Mouse (Mus musculus): Measurements from ENCODE around the gene Slc6a4. TPM values are rescaled to one million over a fixed set of nuclear protein-coding genes. Genes with fewer than 3 reads are reported as not detected.

The Slc6a4 gene
- total RNA-seq, 1 experiment, result 0.54 TPM

DNA sequence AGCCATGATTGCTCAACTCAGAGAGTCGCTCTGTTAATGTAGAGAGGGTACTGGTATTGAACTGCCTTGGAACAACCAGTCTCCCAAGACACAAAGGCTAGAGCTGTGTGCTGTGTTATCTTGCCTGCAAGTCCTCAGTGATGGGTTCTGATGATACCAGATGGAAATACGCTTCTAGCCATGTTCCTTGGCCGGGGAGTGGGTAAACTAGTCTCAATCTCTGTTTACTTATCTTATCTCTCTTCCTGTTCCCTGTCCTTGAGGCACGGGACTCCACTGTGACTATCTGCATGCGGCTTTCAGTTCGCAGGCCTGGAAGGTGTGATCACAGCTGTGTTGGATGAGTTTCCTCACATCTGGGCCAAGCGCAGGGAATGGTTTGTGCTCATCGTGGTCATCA lies 21.1 kb downstream of the Slc6a4 start:
- Histone ChIP-seq H3K9ac (ENCODE audit: insufficient read depth, low read depth, low read length, poor library complexity, severe bottlenecking) (no peak overlapping the region), H3K27ac (ENCODE audit: insufficient read depth, low read depth, low read length, poor library complexity, severe bottlenecking) (no peak overlapping the region), H3K4me3 (ENCODE audit: insufficient read depth in 1 of 2, low read depth in 1 of 2, low read length in 2 of 2, poor library complexity in 1 of 2, severe bottlenecking in 1 of 2) (no peak overlapping the region), H3K36me3 (ENCODE audit: control insufficient read depth, insufficient read depth, low read length, poor library complexity, severe bottlenecking) (no peaks in the 10 kb centered on the region), H3K4me1 (ENCODE audit: control insufficient read depth in 2 of 2, insufficient read depth in 2 of 2, low read length in 2 of 2, poor library complexity in 1 of 2) (no peaks in the 10 kb centered on the region), H3K9me3 (ENCODE audit: control insufficient read depth, insufficient read depth, low read depth, low read length) (no peaks in the 10 kb centered on the region)
- in situ Hi-C loops (cut with MboI; ENCODE audit: low sequenced_read_pairs in 2 of 2, unreplicated experiment in 2 of 2), result no loop called here
- TF ChIP-seq HCFC1 (IDR thresholded peaks at IDR 0.05; ENCODE audit: borderline replicate concordance, insufficient read depth, low read length) (no peak), MAFK (IDR thresholded peaks at IDR 0.05; ENCODE audit: insufficient read depth, low read depth, low read length) (no peak), CHD2 (IDR thresholded peaks at IDR 0.05; ENCODE audit: low read depth, low read length) (no peak), ZC3H11A (IDR thresholded peaks at IDR 0.05; ENCODE audit: borderline replicate concordance, low read depth, low read length) (no peak), ZNF384 (IDR thresholded peaks at IDR 0.05; ENCODE audit: low read depth, low read length) (no peak)
- DNase-seq (ENCODE audit: low read depth, low spot score), result no peak

GRCm38 (mm10) chr11:77021749-77022396 lies 23.5 kb downstream of the Slc6a4 start:
- Histone ChIP-seq H3K9ac (ENCODE audit: insufficient read depth, low read depth, low read length, poor library complexity, severe bottlenecking) (no peak overlapping the region), H3K27ac (ENCODE audit: insufficient read depth, low read depth, low read length, poor library complexity, severe bottlenecking) (no peak overlapping the region), H3K36me3 (ENCODE audit: control insufficient read depth, insufficient read depth, low read length, poor library complexity, severe bottlenecking) (no peaks in the 10 kb centered on the region), H3K4me3 (ENCODE audit: insufficient read depth in 1 of 2, low read depth in 1 of 2, low read length in 2 of 2, poor library complexity in 1 of 2, severe bottlenecking in 1 of 2) (no peak overlapping the region), H3K4me1 (ENCODE audit: control insufficient read depth in 2 of 2, insufficient read depth in 2 of 2, low read length in 2 of 2, poor library complexity in 1 of 2) (no peaks in the 10 kb centered on the region), H3K9me3 (ENCODE audit: control insufficient read depth, insufficient read depth, low read depth, low read length) (no peaks in the 10 kb centered on the region)
- no peak for DNase-seq (ENCODE audit: low read depth, low spot score)
- TF ChIP-seq HCFC1 (IDR thresholded peaks at IDR 0.05; ENCODE audit: borderline replicate concordance, insufficient read depth, low read length) (no peak), ZC3H11A (IDR thresholded peaks at IDR 0.05; ENCODE audit: borderline replicate concordance, low read depth, low read length) (no peak), CHD2 (IDR thresholded peaks at IDR 0.05; ENCODE audit: low read depth, low read length) (no peak), ZNF384 (IDR thresholded peaks at IDR 0.05; ENCODE audit: low read depth, low read length) (no peak), MAFK (IDR thresholded peaks at IDR 0.05; ENCODE audit: insufficient read depth, low read depth, low read length) (no peak)
- in situ Hi-C loops (cut with MboI; ENCODE audit: low sequenced_read_pairs in 2 of 2, unreplicated experiment in 2 of 2), result no loop called here

- Histone ChIP-seq H3K4me1 (ENCODE audit: control insufficient read depth in 2 of 2, insufficient read depth in 2 of 2, low read length in 2 of 2, poor library complexity in 1 of 2) (no peaks in the 10 kb centered on the region), H3K27ac (ENCODE audit: insufficient read depth, low read depth, low read length, poor library complexity, severe bottlenecking) (no peak overlapping the region), H3K36me3 (ENCODE audit: control insufficient read depth, insufficient read depth, low read length, poor library complexity, severe bottlenecking) (no peaks in the 10 kb centered on the region), H3K4me3 (ENCODE audit: insufficient read depth in 1 of 2, low read depth in 1 of 2, low read length in 2 of 2, poor library complexity in 1 of 2, severe bottlenecking in 1 of 2) (no peak overlapping the region), H3K9me3 (ENCODE audit: control insufficient read depth, insufficient read depth, low read depth, low read length) (no peaks in the 10 kb centered on the region), H3K9ac (ENCODE audit: insufficient read depth, low read depth, low read length, poor library complexity, severe bottlenecking) (no peak overlapping the region)
- in situ Hi-C loops (cut with MboI; ENCODE audit: low sequenced_read_pairs in 2 of 2, unreplicated experiment in 2 of 2), result no loop called here
- TF ChIP-seq ZC3H11A (IDR thresholded peaks at IDR 0.05; ENCODE audit: borderline replicate concordance, low read depth, low read length) (no peak), CHD2 (IDR thresholded peaks at IDR 0.05; ENCODE audit: low read depth, low read length) (no peak), HCFC1 (IDR thresholded peaks at IDR 0.05; ENCODE audit: borderline replicate concordance, insufficient read depth, low read length) (no peak), ZNF384 (IDR thresholded peaks at IDR 0.05; ENCODE audit: low read depth, low read length) (no peak), MAFK (IDR thresholded peaks at IDR 0.05; ENCODE audit: insufficient read depth, low read depth, low read length) (no peak)
- DNase-seq (ENCODE audit: low read depth, low spot score), result no peak
These were observed 28.2 kb downstream of the Slc6a4 start for GRCm38 (mm10) chr11:77026559-77026958.

DNA sequence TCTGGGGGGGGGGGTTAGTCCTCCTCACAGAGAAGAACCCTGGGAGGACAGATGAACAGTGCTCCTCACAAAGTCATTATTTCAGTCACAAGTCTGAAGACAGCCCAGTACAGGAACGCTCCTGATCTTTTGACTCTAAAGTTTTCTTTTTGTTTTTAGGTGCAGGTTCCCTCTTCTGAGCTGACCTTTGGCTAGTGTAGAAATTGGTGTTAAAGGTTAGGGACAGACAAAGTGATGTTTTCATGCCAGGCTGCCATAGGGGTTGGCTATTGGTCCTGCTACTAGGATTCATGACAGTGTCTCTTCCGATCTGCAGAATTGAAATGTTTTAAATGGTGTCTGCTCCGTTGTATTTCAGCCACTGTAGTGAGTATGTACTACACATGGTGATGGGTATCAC lies 29.8 kb downstream of the Slc6a4 start:
- TF ChIP-seq MAFK (IDR thresholded peaks at IDR 0.05; ENCODE audit: insufficient read depth, low read depth, low read length) (no peak), CHD2 (IDR thresholded peaks at IDR 0.05; ENCODE audit: low read depth, low read length) (no peak)
- in situ Hi-C loops (cut with MboI; ENCODE audit: low sequenced_read_pairs in 2 of 2, unreplicated experiment in 2 of 2), result no loop called here
- DNase-seq (ENCODE audit: low read depth, low spot score), result no peak
- Histone ChIP-seq H3K4me3 (ENCODE audit: insufficient read depth in 1 of 2, low read depth in 1 of 2, low read length in 2 of 2, poor library complexity in 1 of 2, severe bottlenecking in 1 of 2) (no peak overlapping the region), H3K4me1 (ENCODE audit: control insufficient read depth in 2 of 2, insufficient read depth in 2 of 2, low read length in 2 of 2, poor library complexity in 1 of 2) (no peaks in the 10 kb centered on the region), H3K9ac (ENCODE audit: insufficient read depth, low read depth, low read length, poor library complexity, severe bottlenecking) (no peak overlapping the region), H3K9me3 (ENCODE audit: control insufficient read depth, insufficient read depth, low read depth, low read length) (no peaks in the 10 kb centered on the region), H3K36me3 (ENCODE audit: control insufficient read depth, insufficient read depth, low read length, poor library complexity, severe bottlenecking) (no peaks in the 10 kb centered on the region), H3K27ac (ENCODE audit: insufficient read depth, low read depth, low read length, poor library complexity, severe bottlenecking) (no peak overlapping the region)

All from ES-E14 (cell line).